Mouse (Mus musculus) spleen, adult 2 months (tissue): ENCODE data around the gene Prkcsh.

ENCODE experiments used
- CTCF ChIP-seq: fragments of 200-500 bp; IDR thresholded peaks from 2 replicates; pipeline ENCODE4 v1.5.1; 2011; ENCODE audit warnings: mild to moderate bottlenecking, inconsistent platforms; ENCODE audit not compliant: insufficient read depth, insufficient read length, insufficient replicate concordance; ENCODE audit errors: extremely low read depth
- POLR2A ChIP-seq: fragments of 200-500 bp; IDR thresholded peaks from 2 replicates; pipeline ENCODE4 v1.6.1; 2011; ENCODE audit warnings: low read depth, low read length, inconsistent platforms

GRCm38 (mm10) chr9:22017208-22017825 is 14.7 kb downstream of the Prkcsh start:
- TF ChIP-seq CTCF: no peak
- no peak for TF ChIP-seq POLR2A
